In genomic region chr2:6212724-6213511, GRCm38 (mm10) we compare ENCODE assay signal across 8 mouse cellular contexts. TPM values are rescaled to one million over a fixed set of nuclear protein-coding genes. Genes with fewer than 3 reads are reported as not detected.
DNase-seq lines count a peak whose midpoint lies in the region; ATAC-seq and TF ChIP-seq lines count a peak whose summit lies in the region.

Gene Echdc3 (minus strand): TSS chr2:6213033.

- WGBS in cerebellum, adult 2 months: 3% methylated on average over 30 of the region's 30 CpGs
- 1% methylated on average over 30 of the region's 30 CpGs for WGBS in forebrain, embryonic 16.5 days
- WGBS in lung, embryonic 16.5 days: 1% methylated on average over 30 of the region's 30 CpGs
- WGBS in thymus, adult 2 months: 21% methylated on average over 30 of the region's 30 CpGs

- peak within 1 kb of the TSS; percentile 94 for H3K27ac ChIP-seq in cerebellum, adult 2 months (ENCODE audit: insufficient read depth, low read length)
- peak within 1 kb of the TSS; percentile 57 for H3K27ac ChIP-seq in forebrain, embryonic 16.5 days (ENCODE audit: low read length)
- peak within 1 kb of the TSS; percentile 99 for H3K27ac ChIP-seq in lung, embryonic 16.5 days (ENCODE audit: low read length)
- peak within 1 kb of the TSS; percentile 56; the same call in 1 of the 2 replicates for H3K27ac ChIP-seq in thymus, adult 2 months (ENCODE audit: control insufficient read depth, insufficient read depth, low read length)

- peaks cover 8% of the 10 kb centered on the region for H3K4me1 ChIP-seq in G1E (ENCODE audit: insufficient read depth, low read depth, low read length)
- H3K4me1 ChIP-seq in cerebellum, adult 2 months (ENCODE audit: control insufficient read depth, insufficient read depth, low read length): no peaks in the 10 kb centered on the region; the same call in 1 of the 2 replicates
- peaks cover 19% of the 10 kb centered on the region for H3K4me1 ChIP-seq in forebrain, embryonic 16.5 days (replicated peaks; ENCODE audit: control insufficient read depth, insufficient read depth, low read length)
- H3K4me1 ChIP-seq in lung, embryonic 16.5 days (replicated peaks; ENCODE audit: control insufficient read depth, insufficient read depth, low read length): peaks cover 28% of the 10 kb centered on the region
- H3K4me1 ChIP-seq in thymus, adult 2 months (replicated peaks; ENCODE audit: control insufficient read depth, insufficient read depth, low read length): peaks cover 9% of the 10 kb centered on the region

- TF ChIP-seq POLR2A in cerebellum, adult 2 months (IDR thresholded peaks at IDR 0.05; ENCODE audit: borderline replicate concordance, insufficient read depth, low read length): peak; percentile 29; the same call in 1 of the 2 replicates
- TF ChIP-seq POLR2A in thymus, adult 2 months (IDR thresholded peaks at IDR 0.05; ENCODE audit: control insufficient read depth, extremely low read depth, insufficient read depth, low read length, poor library complexity): no peak

- no peak for TF ChIP-seq CTCF in G1E (IDR thresholded peaks at IDR 0.05; ENCODE audit: low read depth, low read length)
- TF ChIP-seq CTCF in cerebellum, adult 2 months (IDR thresholded peaks at IDR 0.05; ENCODE audit: borderline replicate concordance, insufficient read depth, low read depth, low read length): no peak
- no peak for TF ChIP-seq CTCF in thymus, adult 2 months (IDR thresholded peaks at IDR 0.05; ENCODE audit: borderline replicate concordance, control insufficient read depth, extremely low read depth, insufficient read depth, low read length, poor library complexity)

- no peaks in the 10 kb centered on the region for H3K9me3 ChIP-seq in G1E (replicated peaks)
- H3K9me3 ChIP-seq in forebrain, embryonic 16.5 days (ENCODE audit: control insufficient read depth, low read length): no peaks in the 10 kb centered on the region
- H3K9me3 ChIP-seq in lung, embryonic 16.5 days (ENCODE audit: control insufficient read depth, low read length): no peaks in the 10 kb centered on the region

- ATAC-seq in G1E (ENCODE audit: extremely low read depth, insufficient number of reproducible peaks, low FRiP score, poor library complexity, severe bottlenecking): no peak
- ATAC-seq in forebrain, embryonic 16.5 days: peak; percentile 73
- peak; percentile 95 for ATAC-seq in lung, embryonic 16.5 days (ENCODE audit: low read depth)

- peak within 1 kb of the TSS; percentile 71 for H3K4me2 ChIP-seq in forebrain, embryonic 16.5 days (ENCODE audit: low read length)
- H3K4me2 ChIP-seq in lung, embryonic 16.5 days (ENCODE audit: low read depth, low read length): peak within 1 kb of the TSS; percentile 86

- peak within 1 kb of the TSS; percentile 54 for H3K9ac ChIP-seq in forebrain, embryonic 16.5 days (replicated peaks; ENCODE audit: low read depth, low read length)
- H3K9ac ChIP-seq in lung, embryonic 16.5 days (ENCODE audit: low read length): peak within 1 kb of the TSS; percentile 84

- intact Hi-C loops in heart, postnatal 36 days (cut with DNase I): loop anchor here (2.0 kb wide), 1 partner anchor 110 kb away; the partner anchor contains the start of gene Usp6nl

- peaks cover 70% of the 10 kb centered on the region for H3K27me3 ChIP-seq in G1E (ENCODE audit: insufficient read depth, low read length)
- H3K27me3 ChIP-seq in cerebellum, adult 2 months (ENCODE audit: control insufficient read depth, insufficient read depth, low read length): no peaks in the 10 kb centered on the region
- H3K27me3 ChIP-seq in forebrain, embryonic 16.5 days (replicated peaks; ENCODE audit: control insufficient read depth, insufficient read depth, low read length): no peaks in the 10 kb centered on the region
- H3K27me3 ChIP-seq in lung, embryonic 16.5 days (ENCODE audit: control insufficient read depth, insufficient read depth, low read depth, low read length): no peaks in the 10 kb centered on the region
- no peaks in the 10 kb centered on the region for H3K27me3 ChIP-seq in thymus, adult 2 months (ENCODE audit: control insufficient read depth, insufficient read depth, low read length)

- no peak for DNase-seq in G1E (ENCODE audit: low spot score)
- peak; percentile 87 to 88 for DNase-seq in cerebellum, adult 2 months
- peak; percentile 80 to 86 for DNase-seq in heart, postnatal 36 days
- DNase-seq in layer of hippocampus, adult 18-20 months (ENCODE audit: low spot score in 2 of 2): peak; percentile 70 to 87
- DNase-seq in ovary, adult 18-20 months (ENCODE audit: low spot score): peak; percentile 89
- peak; percentile 50 for DNase-seq in thymus, adult 2 months

- peak within 1 kb of the TSS; percentile 49; the same call in 1 of the 2 replicates for H3K4me3 ChIP-seq in G1E (ENCODE audit: low read depth, low read length)
- peak within 1 kb of the TSS; percentile 53 for H3K4me3 ChIP-seq in cerebellum, adult 2 months (replicated peaks; ENCODE audit: insufficient read depth, low read depth, low read length)
- H3K4me3 ChIP-seq in forebrain, embryonic 16.5 days (replicated peaks; ENCODE audit: low read length): peak within 1 kb of the TSS; percentile 46
- peak within 1 kb of the TSS; percentile 54 for H3K4me3 ChIP-seq in lung, embryonic 16.5 days (ENCODE audit: low read length)
- H3K4me3 ChIP-seq in thymus, adult 2 months (ENCODE audit: control insufficient read depth, insufficient read depth, low read length): peak within 1 kb of the TSS; percentile 49

- no peaks in the 10 kb centered on the region for H3K36me3 ChIP-seq in G1E (replicated peaks)
- H3K36me3 ChIP-seq in forebrain, embryonic 16.5 days (ENCODE audit: control insufficient read depth, insufficient read depth): no peaks in the 10 kb centered on the region
- no peaks in the 10 kb centered on the region for H3K36me3 ChIP-seq in lung, embryonic 16.5 days (ENCODE audit: control insufficient read depth, insufficient read depth, low read length)
- no peaks in the 10 kb centered on the region for H3K36me3 ChIP-seq in thymus, adult 2 months (ENCODE audit: control insufficient read depth, insufficient read depth, low read length)

RNA-seq across cellular contexts. Expression of gene Echdc3, which starts in this region (rescaled TPM):
- total RNA-seq in G1E (2014; fragmentation: Nextera tagmentation) (not detected in 2 replicates), G1E (2017) (0.12 and 0.27 TPM in 2 replicates)
- not detected in 2 replicates for polyA plus RNA-seq in G1E (2012)
- polyA plus RNA-seq in cerebellum, adult 2 months (2012; rRNA removed): 3.1 and 3.3 TPM in 2 replicates
- polyA plus RNA-seq in forebrain, embryonic 16.5 days (2015; fragmentation: Nextera tagmentation; extraction: Ambion mirVana): 0.51 and 0.82 TPM in 2 replicates
- 10 to 100 TPM; 23.5 to 26.2 TPM for total RNA-seq in heart, postnatal 36 days (2021)
- under 1 TPM; 0.86 to 0.99 TPM for total RNA-seq in layer of hippocampus, adult 18-20 months (2021)
- polyA plus RNA-seq in lung, embryonic 16.5 days (2015; fragmentation: Nextera tagmentation; extraction: Ambion mirVana): 11.1 and 15.3 TPM in 2 replicates
- 3.9 and 5.3 TPM in 2 replicates for polyA plus RNA-seq in thymus, adult 2 months (2012; rRNA removed)

Comparison
In these comparisons a context has a peak if more than half of its experiments do, and no peak if none do; other contexts are left out.
1. RNA of gene Echdc3 (total RNA-seq): 23.5 to 26.2 TPM in heart, postnatal 36 days; 0.86 to 0.99 TPM in layer of hippocampus, adult 18-20 months and 0.12 to 0.27 TPM in G1E; every median in the first group is over 10 times any median in the second.
2. Peak in ATAC-seq, H3K4me3 ChIP-seq, H3K27ac ChIP-seq, H3K9ac ChIP-seq and H3K4me2 ChIP-seq in forebrain, embryonic 16.5 days; RNA of the gene not detected or under 1 TPM.
3. Peak in DNase-seq in layer of hippocampus, adult 18-20 months; RNA of the gene not detected or under 1 TPM.
4. Peak in every context shown above with its lines, with median percentiles within 50 percentile points of each other: H3K4me3 ChIP-seq and H3K27ac ChIP-seq.